Mouse (Mus musculus) embryonic facial prominence, embryonic 11.5 days (tissue): ENCODE measurements at regions not wholly inside any gene's neighbourhood (a gene's known extent, or its start where the extent isn't known, plus 50 kb on each side); places are given as distances from the start of the nearest gene placed in this dataset.

Experiments used
- ATAC-seq: fragments of 200-750 bp; cut with Nextera tagmentation; replicated peaks from 2 replicates; pipeline ENCODE4 v1.8.0; 2017; ENCODE audit warnings: low read depth; ENCODE audit not compliant: insufficient number of reproducible peaks, low FRiP score, low TSS enrichment
- DNase-seq: peaks from one replicate; pipeline ENCODE4 v3.0.0-alpha.2; 2015; ENCODE audit warnings: low spot score
- H3K27ac ChIP-seq: fragments of 300-500 bp; sonication (generic); replicated peaks from 2 replicates; pipeline ENCODE4 v1.5.1; 2014; ENCODE audit warnings: mild to moderate bottlenecking, low read depth, low read length, control low read depth
- H3K27me3 ChIP-seq: fragments of 300-500 bp; sonication (generic); 2 replicates; pipeline ENCODE4 v1.6.1; 2014; ENCODE audit warnings: mild to moderate bottlenecking, low read length, moderate library complexity, mixed read lengths; ENCODE audit not compliant: control insufficient read depth, insufficient read depth
- H3K36me3 ChIP-seq: fragments of 300-500 bp; sonication (generic); replicated peaks from 2 replicates; pipeline ENCODE4 v1.6.1; 2014; ENCODE audit warnings: low read depth, mild to moderate bottlenecking, low read length, moderate library complexity, mixed read lengths; ENCODE audit not compliant: control insufficient read depth, insufficient read depth
- H3K4me1 ChIP-seq: fragments of 300-500 bp; sonication (generic); 2 replicates; pipeline ENCODE4 v1.6.1; 2014; ENCODE audit warnings: low read length, mixed read lengths; ENCODE audit not compliant: control insufficient read depth, insufficient read depth
- H3K4me2 ChIP-seq: fragments of 300-500 bp; sonication (generic); 2 replicates; pipeline ENCODE4 v1.6.1; 2014; ENCODE audit warnings: low read depth, mild to moderate bottlenecking, control low read depth, low read length, moderate library complexity
- H3K4me3 ChIP-seq: fragments of 300-500 bp; sonication (generic); 2 replicates; pipeline ENCODE4 v1.5.1; 2014; ENCODE audit warnings: low read depth, low read length, control low read depth
- H3K9ac ChIP-seq: fragments of 300-500 bp; sonication (generic); replicated peaks from 2 replicates; pipeline ENCODE4 v1.6.1; 2014; ENCODE audit warnings: mild to moderate bottlenecking, control low read depth, low read length
- H3K9me3 ChIP-seq: fragments of 300-500 bp; sonication (generic); replicated peaks from 2 replicates; pipeline ENCODE4 v1.6.1; 2016; ENCODE audit warnings: mild to moderate bottlenecking, low read length, inconsistent platforms, mixed read lengths; ENCODE audit not compliant: control insufficient read depth
- WGBS: fragments of 180-500 bp; shearing (Covaris S2); extraction: QIAGEN DNeasy Blood & Tissue Kit; methylation state at CpG from one replicate; pipeline ENCODE4 v1.1.7; 2014; 5-methylcytosine and 5-hydroxymethylcytosine counted together

GRCm38 (mm10) chr5:41941216-41941615 lies 97.1 kb upstream of the Bod1l start:
- H3K27me3 ChIP-seq: no peaks in the 10 kb centered on the region
- no peak overlapping the region for H3K4me2 ChIP-seq
- no peak overlapping the region for H3K27ac ChIP-seq
- H3K9ac ChIP-seq: no peak overlapping the region
- H3K4me1 ChIP-seq: no peaks in the 10 kb centered on the region
- H3K4me3 ChIP-seq: no peak overlapping the region
- no peaks in the 10 kb centered on the region for H3K9me3 ChIP-seq
- DNase-seq (no peak), ATAC-seq (no peak)
- no peaks in the 10 kb centered on the region for H3K36me3 ChIP-seq
- 86% methylated on average over 1 of the region's 1 CpGs for WGBS

- Histone ChIP-seq H3K27ac (no peak overlapping the region), H3K36me3 (no peaks in the 10 kb centered on the region), H3K4me3 (no peak overlapping the region), H3K9me3 (no peaks in the 10 kb centered on the region), H3K27me3 (no peaks in the 10 kb centered on the region), H3K4me1 (no peaks in the 10 kb centered on the region), H3K9ac (no peak overlapping the region), H3K4me2 (no peak overlapping the region)
- ATAC-seq: no peak
- DNase-seq: no peak
- 67% methylated on average over 4 of the region's 4 CpGs for WGBS
These were observed 95.6 kb upstream of the Bod1l start for GRCm38 (mm10) chr5:41939736-41940135.

GRCm38 (mm10) chr5:41910053-41910452 lies 65.9 kb upstream of the Bod1l start:
- 86% methylated on average over 5 of the region's 5 CpGs for WGBS
- H3K4me1 ChIP-seq: no peaks in the 10 kb centered on the region
- DNase-seq (no peak), ATAC-seq (no peak)
- H3K9me3 ChIP-seq: no peaks in the 10 kb centered on the region
- H3K4me3 ChIP-seq: no peak overlapping the region
- no peak overlapping the region for H3K9ac ChIP-seq
- no peak overlapping the region for H3K4me2 ChIP-seq
- no peaks in the 10 kb centered on the region for H3K27me3 ChIP-seq
- no peak overlapping the region for H3K27ac ChIP-seq
- H3K36me3 ChIP-seq: no peaks in the 10 kb centered on the region

- no peak for ATAC-seq
- no peak for DNase-seq
- no peak overlapping the region for H3K9ac ChIP-seq
- H3K36me3 ChIP-seq: no peaks in the 10 kb centered on the region
- H3K9me3 ChIP-seq: no peaks in the 10 kb centered on the region
- no peak overlapping the region for H3K4me3 ChIP-seq
- no peak overlapping the region for H3K4me2 ChIP-seq
- no peaks in the 10 kb centered on the region for H3K27me3 ChIP-seq
- H3K4me1 ChIP-seq: no peaks in the 10 kb centered on the region
- WGBS: 84% methylated on average over 1 of the region's 1 CpGs
- no peak overlapping the region for H3K27ac ChIP-seq
These were observed 63.6 kb upstream of the Bod1l start for GRCm38 (mm10) chr5:41907749-41908148.

GRCm38 (mm10) chr5:41904512-41904911 lies 60.4 kb upstream of the Bod1l start:
- ATAC-seq (no peak), DNase-seq (no peak)
- Histone ChIP-seq H3K4me2 (no peak overlapping the region), H3K36me3 (no peaks in the 10 kb centered on the region), H3K27me3 (no peaks in the 10 kb centered on the region), H3K4me1 (no peaks in the 10 kb centered on the region), H3K4me3 (no peak overlapping the region), H3K9ac (no peak overlapping the region), H3K9me3 (no peaks in the 10 kb centered on the region), H3K27ac (no peak overlapping the region)
- 58% methylated on average over 1 of the region's 1 CpGs for WGBS

GRCm38 (mm10) chr5:41899237-41899636 lies 55.1 kb upstream of the Bod1l start:
- Histone ChIP-seq H3K36me3 (no peaks in the 10 kb centered on the region), H3K27ac (no peak overlapping the region), H3K9ac (no peak overlapping the region), H3K27me3 (no peaks in the 10 kb centered on the region), H3K4me1 (no peaks in the 10 kb centered on the region), H3K9me3 (no peaks in the 10 kb centered on the region), H3K4me3 (no peak overlapping the region), H3K4me2 (no peak overlapping the region)
- 76% methylated on average over 2 of the region's 2 CpGs for WGBS
- ATAC-seq (no peak), DNase-seq (no peak)

- H3K4me2 ChIP-seq: no peak overlapping the region
- no peak overlapping the region for H3K27ac ChIP-seq
- H3K9ac ChIP-seq: no peak overlapping the region
- ATAC-seq: no peak
- no peaks in the 10 kb centered on the region for H3K9me3 ChIP-seq
- H3K36me3 ChIP-seq: no peaks in the 10 kb centered on the region
- H3K27me3 ChIP-seq: no peaks in the 10 kb centered on the region
- no peak for DNase-seq
- 82% methylated on average over 1 of the region's 1 CpGs for WGBS
- H3K4me3 ChIP-seq: no peak overlapping the region
- H3K4me1 ChIP-seq: no peaks in the 10 kb centered on the region
These were observed 54.6 kb upstream of the Bod1l start for GRCm38 (mm10) chr5:41898748-41899147.
